Mouse (Mus musculus) embryonic facial prominence, embryonic 14.5 days (tissue): ENCODE measurements at regions not wholly inside any gene's neighbourhood (a gene's known extent, or its start where the extent isn't known, plus 50 kb on each side); places are given as distances from the start of the nearest gene placed in this dataset.
"Not testable (repeated sequence)": the region's sequence is repeated elsewhere in the genome, so short reads cannot be mapped to it uniquely, and the experiment has no call there.

Experiments used
- ATAC-seq: fragments of 200-750 bp; cut with Nextera tagmentation; 2 replicates; pipeline ENCODE4 v1.8.0; 2017; ENCODE audit warnings: low read depth, moderate number of reproducible peaks, moderate TSS enrichment
- DNase-seq: peaks from one replicate; pipeline ENCODE4 v3.0.0-alpha.2; 2015; ENCODE audit warnings: low spot score
- H3K27ac ChIP-seq: fragments of 300-500 bp; sonication (generic); replicated peaks from 2 replicates; pipeline ENCODE4 v1.5.1; 2014; ENCODE audit warnings: low read depth, mild to moderate bottlenecking, low read length, moderate library complexity
- H3K27me3 ChIP-seq: fragments of 300-500 bp; sonication (generic); replicated peaks from 2 replicates; pipeline ENCODE4 v1.6.1; 2014; ENCODE audit warnings: low read length; ENCODE audit not compliant: control insufficient read depth, insufficient read depth
- H3K36me3 ChIP-seq: fragments of 300-500 bp; sonication (generic); 2 replicates; pipeline ENCODE4 v1.6.1; 2014; ENCODE audit warnings: low read length, mixed read lengths; ENCODE audit not compliant: control insufficient read depth, insufficient read depth
- H3K4me1 ChIP-seq: fragments of 300-500 bp; sonication (generic); 2 replicates; pipeline ENCODE4 v1.6.1; 2014; ENCODE audit warnings: antibody characterized with exemption, low read length; ENCODE audit not compliant: control insufficient read depth, insufficient read depth
- H3K4me2 ChIP-seq: fragments of 300-500 bp; sonication (generic); 2 replicates; pipeline ENCODE4 v1.6.1; 2014; ENCODE audit warnings: low read depth, mild to moderate bottlenecking, low read length, moderate library complexity, mixed read lengths
- H3K4me3 ChIP-seq: fragments of 300-500 bp; sonication (generic); 2 replicates; pipeline ENCODE4 v1.5.1; 2014; ENCODE audit warnings: low read depth, mild to moderate bottlenecking, low read length
- H3K9ac ChIP-seq: fragments of 300-500 bp; sonication (generic); 2 replicates; pipeline ENCODE4 v1.6.1; 2014; ENCODE audit warnings: low read depth, mild to moderate bottlenecking, low read length, moderate library complexity, mixed read lengths
- H3K9me3 ChIP-seq: fragments of 300-500 bp; sonication (generic); 2 replicates; pipeline ENCODE4 v1.6.1; 2016; ENCODE audit warnings: low read length; ENCODE audit not compliant: control insufficient read depth
- WGBS: fragments of 180-500 bp; shearing (Covaris S2); extraction: QIAGEN DNeasy Blood & Tissue Kit; methylation state at CpG from one replicate; pipeline ENCODE4 v1.1.7; 2014; 5-methylcytosine and 5-hydroxymethylcytosine counted together

GRCm38 (mm10) chr2:17849267-17849666, 118.0 kb upstream of the Nebl start:
- WGBS = 39% methylated on average over 4 of the region's 4 CpGs
- no peaks in the 10 kb centered on the region for H3K36me3 ChIP-seq
- no peak overlapping the region for H3K4me2 ChIP-seq
- peaks cover 7% of the 10 kb centered on the region; the same call in 1 of the 2 replicates for H3K4me1 ChIP-seq
- H3K9ac ChIP-seq = no peak overlapping the region
- no peak overlapping the region for H3K4me3 ChIP-seq
- no peak overlapping the region for H3K27ac ChIP-seq
- ATAC-seq (no peak), DNase-seq (peak; percentile 46)
- no peaks in the 10 kb centered on the region for H3K9me3 ChIP-seq
- H3K27me3 ChIP-seq = 0 out of 2 replicates have a peak, but pooled peaks cover 3% of the 10 kb centered on the region

GRCm38 (mm10) chr2:17845447-17846092, 114.3 kb upstream of the Nebl start:
- ATAC-seq, H3K36me3 ChIP-seq, H3K4me3 ChIP-seq, H3K4me2 ChIP-seq, H3K9ac ChIP-seq, DNase-seq, H3K4me1 ChIP-seq, H3K27ac ChIP-seq, H3K9me3 ChIP-seq, H3K27me3 ChIP-seq: not testable (repeated sequence)
- 81% methylated on average over 5 of the region's 7 CpGs for WGBS

- Histone ChIP-seq H3K27ac (no peak overlapping the region), H3K4me1 (no peaks in the 10 kb centered on the region), H3K36me3 (no peaks in the 10 kb centered on the region), H3K27me3 (no peaks in the 10 kb centered on the region), H3K9me3 (no peaks in the 10 kb centered on the region), H3K4me3 (no peak overlapping the region), H3K4me2 (no peak overlapping the region), H3K9ac (no peak overlapping the region)
- ATAC-seq = no peak
- WGBS = 68% methylated on average over 8 of the region's 8 CpGs
- DNase-seq = no peak
These were observed 113.6 kb upstream of the Nebl start for GRCm38 (mm10) chr2:17844662-17845446.

GRCm38 (mm10) chr2:17841963-17842362, 110.7 kb upstream of the Nebl start:
- H3K36me3 ChIP-seq = no peaks in the 10 kb centered on the region
- H3K4me2 ChIP-seq = no peak overlapping the region
- 44% methylated on average over 3 of the region's 3 CpGs for WGBS
- no peaks in the 10 kb centered on the region; the same call in 1 of the 2 replicates for H3K4me1 ChIP-seq
- no peaks in the 10 kb centered on the region for H3K9me3 ChIP-seq
- H3K27me3 ChIP-seq = no peaks in the 10 kb centered on the region
- no peak overlapping the region for H3K9ac ChIP-seq
- no peak overlapping the region for H3K27ac ChIP-seq
- DNase-seq (peak; percentile 31), ATAC-seq (peak; percentile 34; the same call in 1 of the 2 replicates)
- H3K4me3 ChIP-seq = no peak overlapping the region

- 75% methylated on average over 2 of the region's 2 CpGs for WGBS
- no peaks in the 10 kb centered on the region for H3K27me3 ChIP-seq
- H3K4me2 ChIP-seq = no peak overlapping the region
- no peaks in the 10 kb centered on the region for H3K9me3 ChIP-seq
- no peak overlapping the region for H3K4me3 ChIP-seq
- no peaks in the 10 kb centered on the region for H3K36me3 ChIP-seq
- H3K9ac ChIP-seq = no peak overlapping the region
- DNase-seq (no peak), ATAC-seq (no peak)
- no peaks in the 10 kb centered on the region; the same call in 1 of the 2 replicates for H3K4me1 ChIP-seq
- H3K27ac ChIP-seq = no peak overlapping the region
These were observed 110.3 kb upstream of the Nebl start for GRCm38 (mm10) chr2:17841546-17841945.

- H3K9ac ChIP-seq = no peak overlapping the region
- ATAC-seq (no peak), DNase-seq (peak; percentile 84)
- H3K4me1 ChIP-seq = no peaks in the 10 kb centered on the region; the same call in 1 of the 2 replicates
- H3K4me2 ChIP-seq = no peak overlapping the region
- WGBS = 63% methylated on average over 4 of the region's 4 CpGs
- H3K9me3 ChIP-seq = no peaks in the 10 kb centered on the region
- H3K27me3 ChIP-seq = no peaks in the 10 kb centered on the region
- no peak overlapping the region for H3K27ac ChIP-seq
- H3K36me3 ChIP-seq = no peaks in the 10 kb centered on the region
- no peak overlapping the region for H3K4me3 ChIP-seq
These were observed 109.8 kb upstream of the Nebl start for GRCm38 (mm10) chr2:17840941-17841498.

GRCm38 (mm10) chr2:17839649-17840048, 108.4 kb upstream of the Nebl start:
- no peak overlapping the region for H3K4me2 ChIP-seq
- H3K27me3 ChIP-seq = no peaks in the 10 kb centered on the region
- H3K9ac ChIP-seq = no peak overlapping the region
- no peaks in the 10 kb centered on the region; the same call in 1 of the 2 replicates for H3K4me1 ChIP-seq
- 55% methylated on average over 4 of the region's 4 CpGs for WGBS
- H3K27ac ChIP-seq = no peak overlapping the region
- DNase-seq (peak; percentile 54), ATAC-seq (peak; percentile 67; the same call in 1 of the 2 replicates)
- no peak overlapping the region for H3K4me3 ChIP-seq
- no peaks in the 10 kb centered on the region for H3K36me3 ChIP-seq
- H3K9me3 ChIP-seq = no peaks in the 10 kb centered on the region

- Histone ChIP-seq H3K27ac (no peak overlapping the region), H3K4me3 (no peak overlapping the region), H3K9me3 (no peaks in the 10 kb centered on the region), H3K4me2 (no peak overlapping the region), H3K9ac (no peak overlapping the region), H3K4me1 (no peaks in the 10 kb centered on the region; the same call in 1 of the 2 replicates), H3K36me3 (no peaks in the 10 kb centered on the region), H3K27me3 (no peaks in the 10 kb centered on the region)
- WGBS = 78% methylated on average over 20 of the region's 20 CpGs
- ATAC-seq (no peak), DNase-seq (no peak)
These were observed 107.8 kb upstream of the Nebl start for GRCm38 (mm10) chr2:17838859-17839581.
